Mouse (Mus musculus) bone marrow, adult 2 months (tissue): ENCODE data around the gene Sult6b1.

ENCODE experiments used
- CTCF ChIP-seq: fragments of 200-500 bp; IDR thresholded peaks from 2 replicates; pipeline ENCODE4 v1.5.1; 2011; ENCODE audit warnings: low read length, control low read depth; ENCODE audit not compliant: control insufficient read depth, insufficient read depth
- POLR2A ChIP-seq: fragments of 200-500 bp; IDR thresholded peaks from 2 replicates; pipeline ENCODE4 v1.6.1; 2011; ENCODE audit warnings: low read depth, mild to moderate bottlenecking, control low read depth, low read length, borderline replicate concordance; ENCODE audit not compliant: control insufficient read depth

- TF ChIP-seq CTCF: no peak
- peak; percentile 83; the same call in 1 of the 2 replicates for TF ChIP-seq POLR2A
Measured at GRCm38 (mm10) chr17:78936466-78937228, 29.9 kb upstream of the Sult6b1 start, which contains the start of the genes Cebpz and Ndufaf7.
